Mouse (Mus musculus): ENCODE data around the gene Birc5. TPM values are rescaled to one million over a fixed set of nuclear protein-coding genes. Genes with fewer than 3 reads are reported as not detected.

The Birc5 gene
- total RNA-seq, 2 experiments from 2014 or later = 17.4 to 18.4 TPM

Other genes starting within 250 kb of the Birc5 start
- 10 to 100 TPM; 32.2 to 33.9 TPM for gene Tnrc6c, start 195.0 kb upstream of the Birc5 start, total RNA-seq (2021)
- gene Tmc8, start 67.2 kb upstream of the Birc5 start, total RNA-seq (2021) = 1 to 10 TPM; 4.4 to 6.4 TPM
- 10 to 100 TPM; 29.4 to 33.7 TPM for gene Tmc6, start 67.1 kb upstream of the Birc5 start, total RNA-seq (2021)
- not detected for gene 6030468B19Rik, start 51.6 kb upstream of the Birc5 start, total RNA-seq (2021)
- 1 to 10 TPM; 1.5 to 2.5 TPM for gene Gm20708, start 39.6 kb upstream of the Birc5 start, total RNA-seq (2021)
- 100 to 1,000 TPM; 100 to 105 TPM for gene Syngr2, start 39.6 kb upstream of the Birc5 start, total RNA-seq (2021)
- 1 to 10 TPM; 7.4 to 10.0 TPM for gene Afmid, start 23.3 kb upstream of the Birc5 start, total RNA-seq (2021)
- gene Tk1, start 23.2 kb upstream of the Birc5 start, total RNA-seq (2021) = 10 to 100 TPM; 22.9 to 27.9 TPM
- gene Tmem235, start 11.5 kb downstream of the Birc5 start, total RNA-seq (2021) = not detected
- gene Tha1, start 24.2 kb downstream of the Birc5 start, total RNA-seq (2021) = 1 to 10 TPM; 5.1 to 5.7 TPM
- gene Socs3, start 120.8 kb downstream of the Birc5 start, total RNA-seq (2021) = 1 to 10 TPM; 3.7 to 5.8 TPM
- gene Pgs1, start 137.0 kb downstream of the Birc5 start, total RNA-seq (2021) = 10 to 100 TPM; 21.2 to 23.7 TPM